In genomic region chr5:67778026-67778425, GRCm38 (mm10) we compare ENCODE assay signal across 8 mouse cellular contexts.
DNase-seq lines count a peak whose midpoint lies in the region; TF ChIP-seq lines count a peak whose summit lies in the region.

No protein-coding gene starts in this region.

- peaks cover 10% of the 10 kb centered on the region for H3K4me1 ChIP-seq in lung, adult 2 months (ENCODE audit: control insufficient read depth, insufficient read depth, low read length)

- WGBS in lung, adult 2 months, result 70% methylated on average over 8 of the region's 8 CpGs

- H3K4me3 ChIP-seq in lung, adult 2 months (replicated peaks; ENCODE audit: extremely low read depth, low read depth, low read length), result peak overlapping the region; percentile 36

- TF ChIP-seq POLR2A in lung, adult 2 months (IDR thresholded peaks at IDR 0.05; ENCODE audit: borderline replicate concordance, extremely low read depth, low read depth, low read length), result no peak

- TF ChIP-seq CTCF in lung, adult 2 months (IDR thresholded peaks at IDR 0.05; ENCODE audit: insufficient read depth, low read length), result peak; percentile 25; the same call in 1 of the 2 replicates

- no peak for DNase-seq in lung, adult 2 months
- no peak for DNase-seq in lung, postnatal 14 days
- peak; percentile 41 for DNase-seq in cerebellum, adult 9-11 months
- peak; percentile 39 for DNase-seq in gastrocnemius, postnatal 25 days
- peak; percentile 40 to 59 for DNase-seq in kidney, postnatal 4 days
- DNase-seq in lung, postnatal 25 days (ENCODE audit: low spot score), result peak; percentile 57
- DNase-seq in telencephalon, adult 2 months (ENCODE audit: low read depth, low spot score), result peak; percentile 74
- DNase-seq in adrenal gland, postnatal 4 days (ENCODE audit: low spot score in 2 of 2), result no peak

Comparison
In these comparisons a context has a peak if more than half of its experiments do, and no peak if none do; other contexts are left out.
1. DNase-seq: peak in cerebellum, adult 9-11 months (single experiment), gastrocnemius, postnatal 25 days (single experiment), kidney, postnatal 4 days (2 of 2), lung, postnatal 25 days (single experiment) and telencephalon, adult 2 months (single experiment); none in lung, adult 2 months (single experiment), lung, postnatal 14 days (single experiment) and adrenal gland, postnatal 4 days (0 of 2).